9 mouse cellular contexts compared by ENCODE assay signal in the genomic region with DNA sequence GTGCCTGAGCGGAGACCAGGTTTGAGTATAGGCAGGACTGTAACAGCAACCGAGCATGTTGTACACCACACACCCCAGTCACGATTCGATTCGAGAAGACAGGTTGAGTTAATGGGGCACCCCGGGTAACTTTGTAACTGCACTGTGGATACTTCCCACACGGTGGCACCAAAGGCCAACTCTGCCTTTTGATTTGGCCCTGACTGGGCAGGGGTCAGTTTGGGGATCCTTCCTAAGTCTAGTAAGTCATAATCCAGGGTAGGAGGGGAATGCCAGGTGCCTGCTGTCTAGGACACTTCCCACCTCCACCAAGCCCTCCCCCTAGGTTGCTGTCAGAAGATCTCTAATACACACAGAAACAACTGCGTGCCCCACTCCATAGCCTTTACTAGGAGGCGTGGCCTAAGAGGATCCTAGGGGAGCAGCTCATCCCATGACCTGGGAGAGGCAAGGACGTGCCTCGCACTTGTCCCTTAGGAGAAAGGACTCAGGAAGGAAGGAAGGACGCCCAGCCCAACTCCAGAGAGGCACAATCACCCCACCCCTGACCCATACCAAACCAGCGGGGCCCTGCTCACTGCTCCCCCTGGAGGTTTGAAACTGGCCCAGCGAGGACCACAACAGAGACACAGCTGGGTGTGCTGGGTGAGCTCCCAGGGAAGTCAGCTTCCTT. TPM values are rescaled to one million over a fixed set of nuclear protein-coding genes. Genes with fewer than 3 reads are reported as not detected.
A peak's percentile ranks its signal among the peaks of the same experiment; 100 is the strongest.
DNase-seq lines count a peak whose midpoint lies in the region; ATAC-seq and TF ChIP-seq lines count a peak whose summit lies in the region.
"Had no signal": no experiment of that assay in that cellular context is flagged by ENCODE, and none has a peak within 500 bp of the region (broad histone marks: within the 10 kb centered on the region; RNA-seq: fewer than 3 reads in every experiment).

No protein-coding gene starts in this region.

- peak overlapping the region; percentile 57 for H3K4me2 ChIP-seq in lung, embryonic 16.5 days (ENCODE audit: low read depth, low read length)

- ATAC-seq in activated CD4-positive, CD25-positive, alpha-beta regulatory T cell, adult 4 months, result peak; percentile 86
- ATAC-seq in lung, embryonic 16.5 days (ENCODE audit: low read depth), result peak; percentile 84

- H3K9me3 ChIP-seq in lung, embryonic 16.5 days (ENCODE audit: control insufficient read depth, low read length), result no peaks in the 10 kb centered on the region

- 5% methylated on average over 14 of the region's 14 CpGs for WGBS in kidney, adult 2 months
- 5% methylated on average over 14 of the region's 14 CpGs for WGBS in lung, embryonic 16.5 days

- TF ChIP-seq POLR2A in kidney, adult 2 months (IDR thresholded peaks at IDR 0.05; ENCODE audit: low read depth, low read length), result no peak

- peaks cover 11% of the 10 kb centered on the region; the same call in 1 of the 2 replicates for H3K4me1 ChIP-seq in kidney, adult 2 months (ENCODE audit: control insufficient read depth, insufficient read depth, low read length)
- peaks cover 13% of the 10 kb centered on the region for H3K4me1 ChIP-seq in lung, embryonic 16.5 days (replicated peaks; ENCODE audit: control insufficient read depth, insufficient read depth, low read length)

- H3K27ac ChIP-seq in kidney, adult 2 months (ENCODE audit: insufficient read depth, low read depth, low read length), result peak overlapping the region; percentile 93
- no peak overlapping the region for H3K27ac ChIP-seq in lung, embryonic 16.5 days (ENCODE audit: low read length)

- no peaks in the 10 kb centered on the region for H3K36me3 ChIP-seq in kidney, adult 2 months (ENCODE audit: control insufficient read depth, insufficient read depth, low read length)
- H3K36me3 ChIP-seq in lung, embryonic 16.5 days (ENCODE audit: control insufficient read depth, insufficient read depth, low read length), result no peaks in the 10 kb centered on the region

- 0 out of 2 replicates have a peak overlapping the region, but pooled peaks have one; percentile 37 for H3K9ac ChIP-seq in lung, embryonic 16.5 days (ENCODE audit: low read length)

- H3K4me3 ChIP-seq in kidney, adult 2 months (ENCODE audit: insufficient read depth, low read depth, low read length), result peak overlapping the region; percentile 23
- H3K4me3 ChIP-seq in lung, embryonic 16.5 days (ENCODE audit: low read length), result peak overlapping the region; percentile 29

- DNase-seq in CD4-positive, CD25-positive, alpha-beta regulatory T cell, adult 2 months (ENCODE audit: low read depth, low spot score), result peak; percentile 83
- peak; percentile 82 for DNase-seq in embryo, embryonic 10 days (ENCODE audit: low spot score)
- peak; percentile 89 for DNase-seq in heart, adult 8-10 months (ENCODE audit: low spot score)
- DNase-seq in kidney, adult 2 months, result peak; percentile 93
- peak; percentile 65 for DNase-seq in ovary, postnatal 36 days (ENCODE audit: low spot score)
- no peak for DNase-seq in frontal cortex, postnatal 25 days (ENCODE audit: low spot score in 2 of 2)

- peak; percentile 88 for TF ChIP-seq CTCF in kidney, adult 2 months (conservative IDR thresholded peaks at IDR 0.05; ENCODE audit: insufficient read depth, insufficient read length, low read depth, low read length)

- H3K27me3 ChIP-seq in kidney, adult 2 months (replicated peaks; ENCODE audit: control insufficient read depth, insufficient read depth, low read length), result no peaks in the 10 kb centered on the region
- no peaks in the 10 kb centered on the region for H3K27me3 ChIP-seq in lung, embryonic 16.5 days (ENCODE audit: control insufficient read depth, insufficient read depth, low read depth, low read length)

RNA-seq across cellular contexts. Expression of a gene that starts 8.6 kb away (rescaled TPM):
- polyA plus RNA-seq in activated CD4-positive, CD25-positive, alpha-beta regulatory T cell, adult 4 months (2017; shearing (Covaris generic)), result 1 to 10 TPM; 6.7 to 7.9 TPM
- 10 to 100 TPM; 45.5 to 50.0 (median 47.4) TPM for total RNA-seq in heart, adult 8-10 months (2022)
- polyA plus RNA-seq in kidney, adult 2 months (2012; rRNA removed), result 50.6 and 54.8 TPM in 2 replicates
- 33.1 and 36.8 TPM in 2 replicates for polyA plus RNA-seq in lung, embryonic 16.5 days (2015; fragmentation: Nextera tagmentation; extraction: Ambion mirVana)

RNA-seq across cellular contexts. Expression of a gene that starts 30.7 kb away (rescaled TPM):
- 10 to 100 TPM; 40.7 to 42.8 TPM for polyA plus RNA-seq in activated CD4-positive, CD25-positive, alpha-beta regulatory T cell, adult 4 months (2017; shearing (Covaris generic))
- 10 to 100 TPM; 41.6 to 53.8 (median 51.7) TPM for total RNA-seq in heart, adult 8-10 months (2022)
- polyA plus RNA-seq in kidney, adult 2 months (2012; rRNA removed), result 161 and 182 TPM in 2 replicates
- 87.3 and 93.0 TPM in 2 replicates for polyA plus RNA-seq in lung, embryonic 16.5 days (2015; fragmentation: Nextera tagmentation; extraction: Ambion mirVana)

RNA-seq across cellular contexts. Expression of a gene that starts 39.9 kb away (rescaled TPM):
- 10 to 100 TPM; 51.3 to 61.4 TPM for polyA plus RNA-seq in activated CD4-positive, CD25-positive, alpha-beta regulatory T cell, adult 4 months (2017; shearing (Covaris generic))
- 10 to 100 TPM; 37.4 to 46.3 (median 40.7) TPM for total RNA-seq in heart, adult 8-10 months (2022)
- 13.3 and 16.7 TPM in 2 replicates for polyA plus RNA-seq in kidney, adult 2 months (2012; rRNA removed)
- polyA plus RNA-seq in lung, embryonic 16.5 days (2015; fragmentation: Nextera tagmentation; extraction: Ambion mirVana), result 112 and 116 TPM in 2 replicates

RNA-seq across cellular contexts. Expression of a gene that starts 40.7 kb away (rescaled TPM):
- polyA plus RNA-seq in activated CD4-positive, CD25-positive, alpha-beta regulatory T cell, adult 4 months (2017; shearing (Covaris generic)), result under 1 TPM in 1 of 2 experiments, not detected in 1; 0.87 TPM
- total RNA-seq in heart, adult 8-10 months (2022), result not detected
- 0.13 and 0.31 TPM in 2 replicates for polyA plus RNA-seq in kidney, adult 2 months (2012; rRNA removed)
- polyA plus RNA-seq in lung, embryonic 16.5 days (2015; fragmentation: Nextera tagmentation; extraction: Ambion mirVana), result 0.60 TPM in 1 of 2 replicates, not detected in the other
- total RNA-seq: left cerebral cortex, postnatal 10 days had no signal

Comparison
In these comparisons a context has a peak if more than half of its experiments do, and no peak if none do; other contexts are left out.
1. DNase-seq: peak in CD4-positive, CD25-positive, alpha-beta regulatory T cell, adult 2 months (single experiment), embryo, embryonic 10 days (single experiment), heart, adult 8-10 months (single experiment), kidney, adult 2 months (single experiment) and ovary, postnatal 36 days (single experiment); none in frontal cortex, postnatal 25 days (0 of 2).